16 mouse cellular contexts compared by ENCODE assay signal in genomic region chr7:92401001-92401688, GRCm38 (mm10).
DNase-seq lines count a peak whose midpoint lies in the region; ATAC-seq and TF ChIP-seq lines count a peak whose summit lies in the region.
"Had no signal": no experiment of that assay in that cellular context is flagged by ENCODE, and none has a peak within 500 bp of the region (broad histone marks: within the 10 kb centered on the region; RNA-seq: fewer than 3 reads in every experiment).

No protein-coding gene starts in this region.

- H3K27me3 ChIP-seq in embryonic facial prominence, embryonic 13.5 days = no peaks in the 10 kb centered on the region
- no peaks in the 10 kb centered on the region for H3K27me3 ChIP-seq in embryonic facial prominence, embryonic 10.5 days (replicated peaks; ENCODE audit: low read depth, poor library complexity, severe bottlenecking)
- H3K27me3 ChIP-seq in midbrain, embryonic 12.5 days = no peaks in the 10 kb centered on the region
- H3K27me3 ChIP-seq in liver, postnatal 0 days (ENCODE audit: insufficient read depth, low read length) = no peaks in the 10 kb centered on the region
- no peaks in the 10 kb centered on the region for H3K27me3 ChIP-seq in lung, postnatal 0 days (replicated peaks; ENCODE audit: insufficient read depth, low read length)
- H3K27me3 ChIP-seq: liver, embryonic 15.5 days had no signal

- H3K4me1 ChIP-seq in embryonic facial prominence, embryonic 13.5 days = peaks cover 9% of the 10 kb centered on the region; the same call in 1 of the 2 replicates
- H3K4me1 ChIP-seq in embryonic facial prominence, embryonic 10.5 days = no peaks in the 10 kb centered on the region
- 0 out of 2 replicates have a peak, but pooled peaks cover 6% of the 10 kb centered on the region for H3K4me1 ChIP-seq in midbrain, embryonic 12.5 days
- no peaks in the 10 kb centered on the region for H3K4me1 ChIP-seq in liver, postnatal 0 days (ENCODE audit: insufficient read depth)
- no peaks in the 10 kb centered on the region for H3K4me1 ChIP-seq in lung, postnatal 0 days (ENCODE audit: insufficient read depth, low read depth, low read length)
- H3K4me1 ChIP-seq: heart, embryonic 10.5 days; liver, embryonic 15.5 days had no signal

- no peaks in the 10 kb centered on the region for H3K36me3 ChIP-seq in embryonic facial prominence, embryonic 13.5 days
- no peaks in the 10 kb centered on the region for H3K36me3 ChIP-seq in embryonic facial prominence, embryonic 10.5 days (replicated peaks)
- no peaks in the 10 kb centered on the region for H3K36me3 ChIP-seq in midbrain, embryonic 12.5 days
- H3K36me3 ChIP-seq in liver, postnatal 0 days (replicated peaks; ENCODE audit: insufficient read depth, low read length) = no peaks in the 10 kb centered on the region
- H3K36me3 ChIP-seq in lung, postnatal 0 days (ENCODE audit: insufficient read depth, low read length) = no peaks in the 10 kb centered on the region
- H3K36me3 ChIP-seq: heart, embryonic 10.5 days; liver, embryonic 15.5 days had no signal

- 56% methylated on average over 4 of the region's 4 CpGs for WGBS in embryonic facial prominence, embryonic 13.5 days
- WGBS in embryonic facial prominence, embryonic 10.5 days = 77% methylated on average over 4 of the region's 4 CpGs
- whole genome bisulfite sequencing in midbrain, embryonic 12.5 days = 44% methylated on average over 4 of the region's 4 CpGs
- 63% methylated on average over 4 of the region's 4 CpGs for WGBS in liver, postnatal 0 days (ENCODE audit: insufficient replicate concordance)
- 58% methylated on average over 4 of the region's 4 CpGs for WGBS in lung, postnatal 0 days

- TF ChIP-seq CTCF in liver, postnatal 0 days (IDR thresholded peaks at IDR 0.05; ENCODE audit: low read depth) = no peak
- TF ChIP-seq CTCF in lung, postnatal 0 days (IDR thresholded peaks at IDR 0.05) = no peak

- H3K9ac ChIP-seq in embryonic facial prominence, embryonic 13.5 days = no peak overlapping the region
- H3K9ac ChIP-seq in midbrain, embryonic 12.5 days (replicated peaks) = no peak overlapping the region
- no peak overlapping the region for H3K9ac ChIP-seq in liver, postnatal 0 days (replicated peaks)
- no peak overlapping the region for H3K9ac ChIP-seq in lung, postnatal 0 days (replicated peaks; ENCODE audit: low read depth)
- H3K9ac ChIP-seq: liver, embryonic 15.5 days had no signal

- H3K27ac ChIP-seq in embryonic facial prominence, embryonic 13.5 days = 0 out of 2 replicates have a peak overlapping the region, but pooled peaks have one; percentile 9
- no peak overlapping the region for H3K27ac ChIP-seq in embryonic facial prominence, embryonic 10.5 days (replicated peaks)
- no peak overlapping the region; the same call in 1 of the 2 replicates for H3K27ac ChIP-seq in midbrain, embryonic 12.5 days (replicated peaks)
- H3K27ac ChIP-seq in liver, postnatal 0 days (ENCODE audit: low read depth) = no peak overlapping the region
- H3K27ac ChIP-seq in lung, postnatal 0 days (ENCODE audit: low read length) = no peak overlapping the region
- H3K27ac ChIP-seq: heart, embryonic 10.5 days; liver, embryonic 15.5 days; macrophage had no signal

- H3K4me3 ChIP-seq in embryonic facial prominence, embryonic 13.5 days = no peak overlapping the region
- H3K4me3 ChIP-seq in embryonic facial prominence, embryonic 10.5 days = no peak overlapping the region
- H3K4me3 ChIP-seq in midbrain, embryonic 12.5 days = no peak overlapping the region
- no peak overlapping the region for H3K4me3 ChIP-seq in liver, postnatal 0 days (ENCODE audit: low read depth, low read length)
- no peak overlapping the region for H3K4me3 ChIP-seq in lung, postnatal 0 days (ENCODE audit: low read depth, low read length)
- H3K4me3 ChIP-seq: heart, embryonic 10.5 days; liver, embryonic 15.5 days had no signal

- TF ChIP-seq EP300 in liver, postnatal 0 days (IDR thresholded peaks at IDR 0.05; ENCODE audit: low read depth) = no peak
- TF ChIP-seq EP300 in lung, postnatal 0 days (IDR thresholded peaks at IDR 0.05) = no peak

- no peak for ATAC-seq in embryonic facial prominence, embryonic 13.5 days (ENCODE audit: insufficient number of reproducible peaks, insufficient read depth, low FRiP score, low TSS enrichment, low read depth)
- ATAC-seq in midbrain, embryonic 12.5 days (ENCODE audit: low FRiP score, low read depth) = peak; percentile 66
- ATAC-seq in liver, postnatal 0 days = no peak
- ATAC-seq in lung, postnatal 0 days = no peak

- H3K4me2 ChIP-seq in embryonic facial prominence, embryonic 13.5 days = no peak overlapping the region
- H3K4me2 ChIP-seq in midbrain, embryonic 12.5 days (replicated peaks) = no peak overlapping the region
- no peak overlapping the region for H3K4me2 ChIP-seq in liver, postnatal 0 days (ENCODE audit: low read depth, low read length)
- no peak overlapping the region for H3K4me2 ChIP-seq in lung, postnatal 0 days (replicated peaks; ENCODE audit: low read depth, low read length)
- H3K4me2 ChIP-seq: liver, embryonic 15.5 days had no signal

- no peak for DNase-seq in embryonic facial prominence, embryonic 10.5 days (ENCODE audit: low spot score)
- DNase-seq in right cerebral cortex, postnatal 4 days = peak; percentile 10
- DNase-seq in right cerebral cortex, postnatal 14 days = no peak
- DNase-seq in liver, postnatal 0 days = no peak
- no peak for DNase-seq in gastrocnemius, adult 8-10 months (ENCODE audit: low spot score in 2 of 2)
- no peak for DNase-seq in lung, postnatal 0 days (ENCODE audit: low spot score)
- DNase-seq: adrenal gland, postnatal 36 days; gastrocnemius, postnatal 10 days; heart, postnatal 4 days; kidney, adult 8-10 months; thymus, adult 2 months had no signal

- no peaks in the 10 kb centered on the region for H3K9me3 ChIP-seq in embryonic facial prominence, embryonic 13.5 days
- H3K9me3 ChIP-seq in embryonic facial prominence, embryonic 10.5 days = no peaks in the 10 kb centered on the region
- no peaks in the 10 kb centered on the region for H3K9me3 ChIP-seq in midbrain, embryonic 12.5 days
- H3K9me3 ChIP-seq in liver, postnatal 0 days (ENCODE audit: low read length) = no peaks in the 10 kb centered on the region
- H3K9me3 ChIP-seq in lung, postnatal 0 days (ENCODE audit: low read length) = no peaks in the 10 kb centered on the region
- H3K9me3 ChIP-seq: heart, embryonic 10.5 days; liver, embryonic 15.5 days had no signal
